Mouse (Mus musculus): Measurements from ENCODE around the gene Pdlim4. TPM values are rescaled to one million over a fixed set of nuclear protein-coding genes. Genes with fewer than 3 reads are reported as not detected.
"Not testable (repeated sequence)": the region's sequence is repeated elsewhere in the genome, so short reads cannot be mapped to it uniquely, and the experiment has no call there.

Pdlim4 gene
- total RNA-seq, 2 experiments from 2014 or later: 15.7 TPM

DNA sequence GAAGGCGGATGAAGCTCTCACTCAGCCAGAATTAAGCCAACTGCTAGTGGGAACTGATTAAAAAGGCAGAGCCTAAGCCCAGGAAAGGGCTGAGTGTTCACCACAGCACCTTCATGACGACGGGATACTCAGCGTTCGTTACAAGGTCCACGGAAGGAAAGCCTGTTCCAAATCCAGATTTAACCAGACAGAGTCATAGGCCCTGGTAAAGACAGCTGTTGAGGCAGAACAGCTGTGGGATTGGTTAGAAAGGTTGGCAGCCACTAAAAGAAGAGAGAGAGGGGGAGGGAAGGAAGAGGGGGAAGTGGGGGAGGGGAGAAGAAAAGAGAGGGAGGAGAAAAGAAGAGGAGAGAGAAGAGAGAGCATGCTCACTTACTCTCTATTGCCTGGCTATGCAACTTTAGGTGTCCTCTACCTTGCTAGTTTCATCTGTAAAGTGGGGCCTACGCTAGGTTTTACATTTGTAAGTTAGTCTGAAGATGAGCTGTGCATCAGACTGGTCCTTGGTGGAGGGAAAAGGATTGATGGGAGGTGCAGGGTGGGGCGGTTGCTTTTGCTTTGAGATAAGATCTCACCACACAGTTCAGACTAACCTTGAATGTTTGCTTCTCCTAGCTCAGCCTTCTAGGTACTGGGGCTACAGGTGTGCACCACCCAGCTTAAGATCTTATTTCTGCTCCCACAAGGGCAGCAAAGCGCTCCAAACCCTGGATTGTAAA, 5.9 kb downstream of the Pdlim4 start:
- no peak for DNase-seq (ENCODE audit: extremely low spot score in 1 of 2, low spot score in 1 of 2)

DNA sequence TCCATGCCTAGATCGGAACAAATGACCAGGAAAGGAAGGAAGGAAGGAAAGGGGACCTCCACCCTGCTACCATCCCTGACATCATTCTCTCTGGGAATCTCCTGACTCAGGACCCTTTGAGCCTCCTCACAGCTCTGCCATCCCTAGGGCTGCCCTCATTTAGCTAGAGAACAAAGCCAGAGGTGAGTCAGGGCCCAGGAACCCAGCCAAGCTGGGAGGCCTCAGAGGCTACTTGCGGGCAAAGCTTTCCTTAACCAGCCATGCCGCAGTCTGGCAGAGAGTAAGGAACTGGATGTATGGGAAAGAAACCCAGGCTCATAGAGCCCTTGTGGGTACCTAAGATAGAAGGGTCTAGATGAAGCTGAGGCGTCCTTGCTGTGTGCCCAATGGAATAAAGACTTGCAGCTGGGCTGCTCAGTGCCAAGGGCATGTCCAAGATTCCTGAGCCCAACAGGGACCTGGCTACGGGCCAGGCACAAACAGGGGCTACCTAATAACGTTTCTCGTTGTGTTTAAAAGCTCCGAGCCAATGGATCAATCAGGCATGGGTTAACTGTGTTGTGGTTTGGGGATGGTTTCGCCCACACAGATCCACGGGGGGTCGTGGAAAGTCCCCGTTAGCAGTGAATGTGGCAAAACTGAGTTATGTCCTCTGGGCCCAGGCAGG, 6.6 kb downstream of the Pdlim4 start:
- DNase-seq (ENCODE audit: extremely low spot score in 1 of 2, low spot score in 1 of 2): no peak

DNA sequence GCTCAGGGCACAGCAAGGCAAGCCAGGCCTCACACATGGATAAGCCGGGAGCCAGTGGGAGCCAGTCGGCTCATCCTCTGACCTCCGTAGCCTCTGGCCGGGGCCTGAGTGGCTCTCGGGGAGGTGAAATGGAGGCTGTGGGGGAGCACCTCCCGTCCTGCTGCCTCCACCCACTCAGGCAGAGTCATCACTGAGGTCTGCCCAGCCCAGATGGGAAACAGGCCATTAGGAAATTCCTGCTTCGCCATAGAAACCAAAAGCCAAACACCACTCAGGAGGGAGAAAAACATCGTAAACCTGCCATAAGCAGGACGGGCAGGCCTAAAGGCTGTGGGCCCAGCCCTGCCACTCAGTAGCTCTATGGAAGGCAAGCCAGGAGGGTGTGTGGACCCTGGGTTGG, 8.5 kb downstream of the Pdlim4 start:
- DNase-seq (ENCODE audit: extremely low spot score in 1 of 2, low spot score in 1 of 2): no peak

DNA sequence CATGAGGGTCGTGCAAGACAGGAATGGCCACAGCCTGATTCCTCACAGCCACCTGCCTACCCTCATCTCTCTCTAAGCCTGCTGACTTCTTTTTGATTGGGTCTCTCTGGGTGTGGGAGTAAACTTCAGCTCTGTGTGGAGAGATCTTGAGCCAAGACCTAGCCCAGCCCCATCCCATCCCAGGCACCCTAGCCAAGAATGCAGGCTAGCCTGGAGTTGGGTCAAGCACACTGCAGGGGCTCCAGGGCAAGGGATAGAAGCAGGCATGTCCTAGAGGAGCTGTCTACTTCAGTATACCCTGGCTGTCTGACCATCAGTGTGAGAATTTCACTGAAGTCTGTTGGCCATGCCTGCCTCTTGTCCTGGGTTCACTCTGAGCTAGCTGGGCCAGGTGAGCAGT, 9.3 kb downstream of the Pdlim4 start:
- DNase-seq (ENCODE audit: extremely low spot score in 1 of 2, low spot score in 1 of 2): no peak

DNA sequence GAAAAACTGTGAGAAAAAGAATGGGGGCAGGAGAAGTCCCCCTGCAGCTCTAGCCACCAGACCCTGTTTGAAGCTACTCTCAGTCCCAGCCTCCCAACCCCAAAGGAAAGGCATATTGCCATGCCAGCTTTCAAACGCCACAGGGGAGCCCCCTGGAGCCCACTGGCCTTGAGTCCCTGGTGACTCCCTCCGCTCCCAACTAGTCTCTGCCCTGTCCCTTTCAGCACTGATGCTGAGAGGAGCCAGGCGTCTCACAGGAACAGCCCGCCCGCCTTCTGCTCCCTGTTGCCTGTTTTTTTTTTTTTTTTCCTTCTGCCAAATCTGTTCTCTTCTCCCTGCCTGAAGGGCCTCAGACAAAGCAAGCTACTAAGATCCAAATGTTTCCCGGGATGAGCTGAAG, 10.2 kb downstream of the Pdlim4 start:
- peak; percentile 38 to 46 for DNase-seq (ENCODE audit: extremely low spot score in 1 of 2, low spot score in 1 of 2)

DNA sequence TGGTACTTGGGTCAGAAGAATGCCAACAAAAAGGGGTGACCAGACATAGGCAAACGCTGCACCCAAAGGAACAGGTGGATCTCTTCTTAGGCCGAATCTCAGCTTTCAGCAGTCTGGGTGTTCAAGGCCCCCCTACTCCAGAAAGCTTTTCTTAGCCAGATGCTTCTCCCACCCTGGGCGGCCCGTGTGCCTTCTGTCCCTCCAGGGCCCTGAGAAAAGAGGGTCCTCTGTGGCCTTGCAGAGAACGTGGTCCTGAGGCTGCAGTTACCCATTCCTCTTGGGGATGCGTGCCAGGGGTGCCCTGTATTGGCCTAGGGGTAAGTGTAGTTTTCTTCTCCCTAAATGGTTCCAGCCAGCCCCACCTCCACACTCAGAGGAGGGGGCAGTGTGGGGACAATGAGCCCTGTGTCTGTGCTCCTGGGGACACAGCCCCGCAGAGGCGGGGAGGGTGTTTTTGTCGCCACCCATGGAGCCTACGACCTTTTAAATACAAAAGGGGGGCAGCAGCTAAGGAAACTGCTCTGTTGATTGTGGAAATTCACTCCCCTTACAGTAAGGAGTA, 10.7 kb downstream of the Pdlim4 start:
- DNase-seq (ENCODE audit: extremely low spot score in 1 of 2, low spot score in 1 of 2): no peak

DNA sequence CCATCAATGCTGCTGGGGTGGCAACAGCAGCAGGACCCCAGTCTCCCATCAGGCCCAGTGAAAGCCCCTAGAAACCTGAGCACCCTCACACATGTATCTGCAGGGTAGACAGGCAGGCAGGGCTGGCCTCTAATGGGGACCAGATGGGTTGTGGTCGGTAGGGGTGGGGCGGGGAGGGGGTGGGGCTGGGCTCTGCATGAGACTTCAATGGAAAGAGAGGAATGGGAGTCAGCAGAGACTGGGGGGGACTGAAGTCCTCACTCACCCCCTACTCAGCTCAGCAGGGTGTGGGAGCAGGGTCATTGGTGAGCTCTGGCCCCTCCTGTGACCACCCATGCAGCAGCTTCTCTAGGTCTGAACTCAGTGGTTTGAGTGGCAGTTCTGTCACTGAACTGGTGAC, 11.4 kb downstream of the Pdlim4 start:
- DNase-seq (ENCODE audit: extremely low spot score in 1 of 2, low spot score in 1 of 2): no peak

DNA sequence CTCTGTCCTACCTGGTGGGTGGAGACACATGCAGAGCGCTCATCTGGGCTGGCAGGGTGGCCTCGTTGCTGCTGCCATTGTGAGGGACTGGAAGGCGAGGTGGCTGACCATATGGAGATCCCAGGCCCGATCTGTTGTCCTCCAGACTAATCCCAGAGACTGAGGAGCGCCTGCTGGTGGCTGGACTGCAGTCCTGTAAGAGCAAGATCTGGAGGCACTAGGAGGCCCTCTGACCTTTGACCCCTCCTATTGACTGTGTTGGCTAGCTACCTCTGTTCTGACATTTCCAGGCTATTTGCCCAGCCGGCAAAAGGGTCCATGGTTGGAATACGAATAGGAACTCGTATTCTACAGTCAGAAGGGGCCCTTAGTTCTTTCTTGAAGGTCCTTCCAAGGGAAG, 12.7 kb downstream of the Pdlim4 start:
- DNase-seq (ENCODE audit: extremely low spot score in 1 of 2, low spot score in 1 of 2): no peak

DNA sequence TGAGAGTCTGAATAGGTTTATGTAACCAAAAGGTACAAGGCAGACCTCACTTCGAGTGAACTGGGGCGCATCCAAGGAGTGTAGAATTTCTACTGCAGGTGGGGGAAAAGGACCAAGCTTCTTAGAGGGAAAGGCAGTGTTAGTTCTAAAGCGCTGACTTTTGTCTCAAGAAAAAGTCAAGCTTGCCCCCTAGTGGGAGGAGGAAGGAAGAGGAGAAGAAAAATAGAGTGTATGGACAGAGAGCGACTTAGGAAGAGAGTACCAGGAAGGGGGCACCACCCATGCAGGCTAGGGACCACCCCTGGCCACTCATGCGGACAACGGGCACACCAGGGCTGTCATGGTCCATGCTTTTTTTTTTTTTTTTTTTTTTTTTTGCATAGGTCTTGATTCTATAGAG, 14.6 kb downstream of the Pdlim4 start:
- peak in 1 of 2 experiments; percentile 38 for DNase-seq (ENCODE audit: extremely low spot score in 1 of 2, low spot score in 1 of 2)

DNA sequence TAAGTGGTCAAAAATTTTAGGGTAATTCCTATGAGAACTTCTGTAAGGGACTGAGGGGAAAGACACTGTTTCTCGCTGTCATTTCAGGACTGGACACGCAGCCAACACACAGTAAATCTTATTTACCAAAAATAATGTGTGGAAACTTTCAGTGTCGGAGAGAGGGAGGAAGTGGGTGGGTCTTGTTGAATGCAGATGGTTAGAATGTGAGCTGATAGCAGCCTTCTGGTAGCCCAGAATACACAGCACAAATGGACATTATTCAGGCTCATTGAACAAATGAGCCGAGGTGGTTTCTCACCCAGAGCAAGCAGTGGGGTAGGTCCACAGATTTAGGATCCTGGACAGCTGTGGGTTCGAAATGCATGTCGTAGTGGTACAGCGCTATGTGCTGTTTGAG, 15.7 kb downstream of the Pdlim4 start:
- DNase-seq (ENCODE audit: extremely low spot score in 1 of 2, low spot score in 1 of 2): no peak

DNA sequence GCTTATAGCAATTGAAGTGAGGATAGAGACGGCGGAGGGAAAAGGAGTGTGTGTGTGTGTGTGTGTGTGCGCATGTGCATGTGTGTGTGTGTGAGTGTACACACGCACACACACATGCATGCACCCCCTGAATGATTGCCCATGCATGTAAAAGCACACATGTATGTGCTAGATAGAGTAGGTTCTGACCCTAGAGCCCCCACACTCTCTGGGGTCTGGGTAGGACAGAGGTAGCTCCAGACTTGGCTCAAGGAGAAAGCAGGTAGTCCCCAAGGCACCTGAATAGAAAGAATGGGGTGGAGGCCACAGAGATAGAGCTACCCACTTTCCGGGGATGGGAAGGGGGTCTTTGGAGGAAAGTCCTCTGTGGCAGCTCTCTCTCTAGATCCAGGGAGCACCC, 16.7 kb downstream of the Pdlim4 start:
- no peak for DNase-seq (ENCODE audit: extremely low spot score in 1 of 2, low spot score in 1 of 2)

DNA sequence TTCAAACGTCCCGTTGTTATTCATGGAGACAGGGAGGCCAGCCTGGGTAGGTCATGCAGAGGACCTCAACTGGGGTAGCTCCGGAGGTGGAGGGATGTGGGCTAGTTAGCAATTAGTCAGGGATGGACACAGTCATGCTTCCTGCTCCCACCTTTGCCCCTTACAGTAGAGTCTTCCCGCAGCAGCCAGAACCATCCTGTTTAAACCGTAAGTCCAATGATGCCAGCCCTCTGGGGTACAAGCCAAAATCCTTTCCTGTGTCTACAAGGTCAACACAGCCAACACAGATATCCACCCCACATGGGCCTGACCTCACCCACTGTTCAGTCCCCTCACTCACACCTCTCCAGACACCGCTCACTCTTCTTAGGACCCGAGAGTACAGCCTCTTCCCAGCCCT, 17.7 kb downstream of the Pdlim4 start:
- no peak for DNase-seq (ENCODE audit: extremely low spot score in 1 of 2, low spot score in 1 of 2)

DNA sequence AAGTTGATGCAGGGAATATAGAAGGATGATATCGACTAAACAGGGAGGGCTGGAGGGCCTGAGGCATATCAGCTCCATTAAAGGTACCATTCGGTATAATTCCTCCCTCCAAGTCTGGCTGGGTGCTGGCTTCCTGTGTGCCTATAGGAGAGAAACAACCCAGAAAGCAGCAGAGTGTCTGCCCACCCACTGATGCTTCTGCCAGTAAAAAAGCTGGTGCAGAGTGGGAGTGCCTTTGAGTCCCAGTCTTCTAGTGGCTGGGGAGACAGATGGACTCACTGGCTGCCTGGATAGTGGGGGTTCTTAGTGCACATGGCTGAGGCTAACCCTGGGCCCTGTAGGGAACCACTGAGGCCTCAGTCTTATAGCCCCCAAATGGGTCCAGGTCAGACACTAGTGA, 18.6 kb downstream of the Pdlim4 start:
- DNase-seq (ENCODE audit: extremely low spot score in 1 of 2, low spot score in 1 of 2): no peak

DNA sequence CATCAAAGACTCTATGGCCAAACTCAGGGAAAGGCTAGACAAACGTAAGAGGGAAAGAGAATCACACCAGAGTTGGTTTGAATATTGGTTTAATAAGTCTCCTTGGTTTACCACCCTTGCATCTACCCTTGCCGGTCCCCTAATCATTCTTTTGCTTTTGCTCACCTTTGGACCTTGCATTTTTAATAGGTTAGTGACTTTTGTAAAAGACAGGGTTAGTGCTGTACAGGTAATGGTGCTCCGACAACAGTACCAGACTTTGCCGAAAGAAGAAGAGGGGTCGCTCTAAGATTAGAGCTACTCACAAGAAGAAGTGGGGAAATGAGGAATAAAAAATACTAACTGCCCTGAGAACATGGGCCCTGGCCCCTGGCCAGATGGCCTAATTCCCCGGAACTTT, 28.1 kb downstream of the Pdlim4 start:
- DNase-seq (ENCODE audit: extremely low spot score in 1 of 2, low spot score in 1 of 2): no peak

DNA sequence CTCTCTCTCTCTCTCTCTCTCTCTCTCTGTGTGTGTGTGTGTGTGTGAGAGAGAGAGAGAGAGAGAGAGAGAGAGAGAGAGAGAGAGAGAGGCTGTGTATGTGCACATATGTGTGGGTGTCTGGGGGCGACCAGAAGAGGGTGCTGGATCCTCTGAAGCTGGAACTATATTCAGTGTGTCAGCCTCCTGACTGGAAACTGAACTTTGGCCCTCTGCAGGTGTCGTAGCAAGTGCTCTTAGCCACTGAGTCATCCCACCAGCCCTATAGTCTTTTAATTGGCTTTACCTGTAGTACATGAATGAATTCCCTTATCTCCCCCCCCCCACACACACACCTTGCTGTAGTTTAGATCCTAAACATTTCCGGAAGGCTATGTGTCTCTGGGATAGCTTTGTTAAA, 35.9 kb downstream of the Pdlim4 start:
- not testable (repeated sequence) for DNase-seq (ENCODE audit: extremely low spot score in 1 of 2, low spot score in 1 of 2)

DNA sequence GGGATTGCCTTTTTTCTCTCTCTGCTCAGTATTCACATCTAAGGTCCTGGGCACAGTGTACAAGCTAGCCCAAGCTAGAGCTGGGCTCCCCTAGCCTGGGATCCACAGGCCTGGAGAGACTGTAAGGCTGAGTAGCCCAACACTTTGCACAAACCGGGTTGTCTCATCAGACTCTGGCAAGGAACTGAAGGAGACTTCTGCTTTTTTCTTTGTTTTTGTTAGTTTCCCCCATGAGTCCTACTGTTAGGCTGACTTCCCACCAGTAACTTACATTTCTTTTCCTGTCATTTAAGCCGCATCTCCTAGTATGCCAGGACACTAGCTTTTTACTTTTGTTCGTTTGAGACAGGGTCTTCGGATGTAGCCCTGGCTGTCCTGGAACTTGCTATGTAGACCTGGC, 39.8 kb downstream of the Pdlim4 start:
- no peak for DNase-seq (ENCODE audit: extremely low spot score in 1 of 2, low spot score in 1 of 2)

DNA sequence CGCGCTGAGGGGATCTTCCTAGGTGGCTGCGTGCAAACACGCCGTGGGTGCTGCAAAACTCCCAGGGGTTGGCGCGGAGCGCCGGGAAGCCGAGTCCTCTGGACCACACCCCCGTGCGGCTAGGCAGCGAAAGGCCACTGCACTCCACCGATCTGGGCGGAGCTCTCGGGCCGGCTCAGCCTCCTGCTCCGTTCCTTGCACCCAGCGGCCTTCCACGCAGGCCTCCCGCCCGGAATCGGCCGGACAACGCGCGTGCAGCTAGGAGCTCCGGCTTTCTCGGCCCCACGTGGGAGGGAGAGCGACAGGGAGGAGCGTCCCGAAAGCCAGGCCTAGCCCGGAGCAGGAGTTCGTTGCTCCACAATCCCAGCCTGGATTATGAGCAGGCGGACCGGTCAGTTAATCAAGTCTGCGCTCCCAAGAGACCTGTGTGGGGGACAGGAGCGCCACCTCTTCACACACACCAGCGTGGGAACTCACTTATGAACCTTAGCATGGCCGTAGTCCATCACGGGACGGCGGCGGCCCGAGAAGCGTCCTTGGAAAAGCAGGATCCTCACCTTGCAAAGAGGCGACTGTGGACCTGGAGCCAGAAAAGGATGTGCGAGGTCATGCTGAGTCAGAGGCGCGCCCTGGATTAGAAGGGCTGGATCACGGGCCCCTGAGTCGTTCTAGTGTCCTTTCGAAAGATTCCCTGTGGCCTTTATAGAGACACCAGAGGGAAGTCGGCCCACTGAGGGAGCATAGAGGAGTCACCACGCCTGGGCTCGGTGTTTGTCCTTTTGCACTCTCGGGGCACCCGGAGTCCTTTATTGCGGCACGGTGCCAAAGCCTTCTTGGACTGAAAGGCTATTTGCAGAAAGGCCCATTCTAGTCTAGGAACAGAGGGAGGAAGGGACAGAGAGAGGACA, 40.5 kb downstream of the Pdlim4 start, which contains the start of gene Slc22a4:
Slc22a4 (minus strand) TSS at position 47 of the 908 bp plus-strand sequence.
- DNase-seq (ENCODE audit: extremely low spot score in 1 of 2, low spot score in 1 of 2): peak; percentile 47 to 52

DNA sequence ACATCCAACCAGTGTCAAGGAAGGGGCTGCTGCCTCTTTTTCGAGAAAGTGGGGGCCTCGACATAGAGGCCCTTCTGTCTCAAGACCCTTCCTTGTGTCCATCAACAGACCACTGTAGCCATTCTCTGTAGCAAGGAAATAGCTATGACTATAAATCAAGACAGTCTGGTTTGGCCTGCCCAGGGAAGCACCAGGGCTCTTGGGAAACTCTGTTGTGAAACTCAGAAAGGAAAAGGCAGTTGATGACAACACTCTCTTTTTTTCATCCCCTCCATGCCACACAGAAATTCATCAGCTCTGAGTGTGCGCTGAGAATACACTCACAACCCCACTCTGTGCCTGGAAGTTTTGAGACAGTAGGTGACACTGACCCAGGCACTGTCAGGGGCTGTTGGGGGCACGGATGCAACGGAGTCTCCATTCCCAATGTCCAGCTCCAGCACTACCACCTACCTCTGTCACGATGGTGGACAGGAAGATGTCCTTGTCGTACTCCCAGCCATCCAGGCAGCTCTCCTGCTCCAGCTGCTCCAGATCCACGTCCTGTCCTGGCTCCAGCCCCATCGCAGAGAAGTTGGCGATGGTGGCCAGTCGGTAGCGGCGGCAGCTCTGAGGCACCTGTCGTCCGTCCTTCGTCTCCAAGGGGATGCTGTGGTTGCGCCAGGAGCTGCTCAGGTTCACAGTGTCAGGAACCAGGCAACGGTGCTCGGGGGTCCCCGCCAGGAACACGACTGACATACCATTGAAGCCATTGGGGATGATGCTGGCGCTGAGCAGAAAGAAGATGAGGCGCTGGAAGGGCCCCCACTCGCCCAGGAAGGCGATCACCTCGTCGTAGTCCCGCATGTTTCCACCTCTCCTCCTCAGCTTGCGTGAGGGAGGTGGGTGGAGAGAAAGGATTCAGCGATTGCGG, 41.4 kb downstream of the Pdlim4 start:
- no peak for DNase-seq (ENCODE audit: extremely low spot score in 1 of 2, low spot score in 1 of 2)

DNA sequence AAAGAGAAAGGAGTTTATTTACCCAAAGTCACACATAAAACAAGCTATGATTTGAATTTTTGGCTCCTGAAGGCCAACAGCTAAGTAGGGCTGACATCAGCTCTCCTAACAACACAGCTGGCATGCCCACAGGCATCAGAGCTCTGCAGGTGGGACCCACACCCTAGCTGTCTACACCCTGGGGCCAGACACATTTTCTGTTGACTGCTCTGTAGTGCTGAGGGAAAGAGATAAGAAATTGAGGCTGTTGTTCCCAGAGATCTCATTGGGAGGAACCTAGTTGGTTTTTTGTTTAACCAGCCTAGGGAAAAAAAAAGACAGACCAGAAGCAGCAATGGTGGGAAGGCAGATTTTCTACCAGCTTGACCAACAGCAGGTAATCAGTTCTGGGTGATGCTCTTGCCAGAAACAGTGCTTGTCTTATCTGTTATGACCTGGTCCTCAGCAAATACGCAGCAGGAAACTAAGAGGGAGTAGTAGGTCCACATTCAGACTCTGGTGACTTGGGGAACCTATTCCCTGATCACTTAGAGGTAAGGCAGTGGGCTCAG, 42.2 kb downstream of the Pdlim4 start:
- DNase-seq (ENCODE audit: extremely low spot score in 1 of 2, low spot score in 1 of 2): no peak

Measured in layer of hippocampus, postnatal 25 days (tissue).